Mouse (Mus musculus) kidney, postnatal 0 days (tissue): ENCODE measurements around the gene Lias. TPM values are rescaled to one million over a fixed set of nuclear protein-coding genes. Genes with fewer than 3 reads are reported as not detected.

Experiments used
- ATAC-seq: fragments of 200-750 bp; cut with Nextera tagmentation; replicated peaks from 2 replicates; pipeline ENCODE4 v1.8.0; 2017; ENCODE audit warnings: low read depth, moderate number of reproducible peaks, moderate TSS enrichment, moderate library complexity; ENCODE audit not compliant: low FRiP score
- DNase-seq: peaks from one replicate; pipeline ENCODE4 v3.0.0-alpha.2; 2016; ENCODE audit warnings: low spot score
- H3K27ac ChIP-seq: fragments of 300-500 bp; sonication (generic); 2 replicates; pipeline ENCODE4 v1.5.1; 2014; ENCODE audit warnings: mild to moderate bottlenecking
- H3K27me3 ChIP-seq: fragments of 300-500 bp; sonication (generic); 2 replicates; pipeline ENCODE4 v1.6.1; 2014; ENCODE audit warnings: low read length, mixed read lengths; ENCODE audit not compliant: insufficient read depth
- H3K36me3 ChIP-seq: fragments of 300-500 bp; sonication (generic); 2 replicates; pipeline ENCODE4 v1.6.1; 2014; ENCODE audit warnings: low read length, mixed read lengths; ENCODE audit not compliant: insufficient read depth
- H3K4me1 ChIP-seq: fragments of 300-500 bp; sonication (generic); replicated peaks from 2 replicates; pipeline ENCODE4 v1.6.1; 2014; ENCODE audit warnings: antibody characterized with exemption, low read length, mixed read lengths; ENCODE audit not compliant: insufficient read depth
- H3K4me2 ChIP-seq: fragments of 300-500 bp; sonication (generic); 2 replicates; pipeline ENCODE4 v1.6.1; 2014; ENCODE audit warnings: mild to moderate bottlenecking, low read length, moderate library complexity, mixed read lengths
- H3K4me3 ChIP-seq: fragments of 300-500 bp; sonication (generic); replicated peaks from 2 replicates; pipeline ENCODE4 v1.5.1; 2014; ENCODE audit warnings: low read depth, low read length
- H3K9ac ChIP-seq: fragments of 300-500 bp; sonication (generic); 2 replicates; pipeline ENCODE4 v1.6.1; 2014; ENCODE audit warnings: low read depth, low read length
- H3K9me3 ChIP-seq: fragments of 300-500 bp; sonication (generic); replicated peaks from 2 replicates; pipeline ENCODE4 v1.6.1; 2016; ENCODE audit warnings: low read length, inconsistent platforms, mixed read lengths
- CTCF ChIP-seq: IDR thresholded peaks from 2 replicates; pipeline ENCODE4 v1.5.1; 2016; ENCODE audit warnings: antibody characterized with exemption, low read depth, mild to moderate bottlenecking, moderate library complexity
- WGBS: fragments of 180-500 bp; shearing (Covaris S2); extraction: QIAGEN DNeasy Blood & Tissue Kit; methylation state at CpG from one replicate; pipeline ENCODE4 v1.1.7; 2014; 5-methylcytosine and 5-hydroxymethylcytosine counted together
- polyA plus RNA-seq: library from polyadenylated mRNA; unstranded; fragments of >200 nt; fragmentation: Nextera tagmentation; extraction: Ambion mirVana; gene quantifications from 2 replicates; pipeline ENCODE4 v1.2.1, GENCODE M21; 2015

Lias gene
- polyA plus RNA-seq, 1 experiment from 2014 or later, result 66.7 TPM

DNA sequence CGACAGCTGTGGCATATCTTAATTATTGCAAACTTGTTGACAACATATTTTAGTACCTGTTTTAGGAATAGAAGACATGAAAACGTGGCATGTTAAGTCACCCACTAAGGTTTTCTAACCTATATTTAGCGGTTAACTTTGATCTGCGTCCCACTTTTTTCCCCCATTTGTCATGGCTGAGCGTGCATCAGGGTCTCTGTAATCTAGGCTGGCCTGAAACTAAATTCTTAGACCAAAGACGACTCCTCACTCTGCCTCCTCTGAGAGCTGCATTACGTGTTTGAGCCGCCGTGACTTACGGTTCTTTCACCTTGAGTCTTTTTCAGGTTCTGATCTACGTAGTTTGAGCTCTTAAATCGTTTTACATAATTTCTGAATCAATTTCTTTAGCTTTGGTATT, 456 bp downstream of the Lias start:
- peak; percentile 71 for ATAC-seq
- H3K27ac ChIP-seq, result peak overlapping the region; percentile 92
- no peaks in the 10 kb centered on the region for H3K27me3 ChIP-seq
- peak overlapping the region; percentile 97 for H3K4me3 ChIP-seq
- peak overlapping the region; percentile 62 for H3K4me2 ChIP-seq
- peak overlapping the region; percentile 99 for H3K9ac ChIP-seq
- H3K9me3 ChIP-seq, result no peaks in the 10 kb centered on the region
- DNase-seq, result peak; percentile 78
- TF ChIP-seq CTCF, result no peak
- 2% methylated on average over 12 of the region's 12 CpGs for WGBS
- peaks cover 38% of the 10 kb centered on the region for H3K36me3 ChIP-seq
- peaks cover 8% of the 10 kb centered on the region for H3K4me1 ChIP-seq

DNA sequence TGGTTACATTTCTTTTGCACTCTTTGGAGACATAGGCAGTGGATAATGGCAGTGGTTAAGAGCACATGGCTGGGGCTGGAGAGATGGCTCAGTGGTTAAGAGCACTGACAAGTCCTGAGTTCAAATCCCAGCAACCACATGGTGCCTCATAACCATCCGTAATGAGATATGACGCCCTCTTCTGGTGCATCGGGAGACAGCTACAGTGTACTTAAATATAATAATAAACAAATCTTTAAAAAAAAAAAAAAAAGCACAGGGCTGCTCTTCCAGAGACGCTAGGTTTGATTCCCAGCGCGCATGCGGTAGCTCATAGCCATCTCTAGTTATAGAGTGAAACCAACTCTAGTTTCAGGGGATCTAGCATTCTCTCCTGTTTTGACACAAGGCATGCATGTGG, 3.1 kb downstream of the Lias start:
- 94% methylated on average over 7 of the region's 7 CpGs for WGBS
- Histone ChIP-seq H3K9me3 (no peaks in the 10 kb centered on the region), H3K27ac (no peak overlapping the region), H3K4me2 (no peak overlapping the region), H3K9ac (no peak overlapping the region), H3K36me3 (peaks cover 21% of the 10 kb centered on the region; the same call in 1 of the 2 replicates), H3K4me3 (no peak overlapping the region), H3K4me1 (peaks cover 8% of the 10 kb centered on the region), H3K27me3 (no peaks in the 10 kb centered on the region)
- ATAC-seq, result no peak
- DNase-seq, result no peak
- TF ChIP-seq CTCF, result peak; percentile 19; the same call in 1 of the 2 replicates

DNA sequence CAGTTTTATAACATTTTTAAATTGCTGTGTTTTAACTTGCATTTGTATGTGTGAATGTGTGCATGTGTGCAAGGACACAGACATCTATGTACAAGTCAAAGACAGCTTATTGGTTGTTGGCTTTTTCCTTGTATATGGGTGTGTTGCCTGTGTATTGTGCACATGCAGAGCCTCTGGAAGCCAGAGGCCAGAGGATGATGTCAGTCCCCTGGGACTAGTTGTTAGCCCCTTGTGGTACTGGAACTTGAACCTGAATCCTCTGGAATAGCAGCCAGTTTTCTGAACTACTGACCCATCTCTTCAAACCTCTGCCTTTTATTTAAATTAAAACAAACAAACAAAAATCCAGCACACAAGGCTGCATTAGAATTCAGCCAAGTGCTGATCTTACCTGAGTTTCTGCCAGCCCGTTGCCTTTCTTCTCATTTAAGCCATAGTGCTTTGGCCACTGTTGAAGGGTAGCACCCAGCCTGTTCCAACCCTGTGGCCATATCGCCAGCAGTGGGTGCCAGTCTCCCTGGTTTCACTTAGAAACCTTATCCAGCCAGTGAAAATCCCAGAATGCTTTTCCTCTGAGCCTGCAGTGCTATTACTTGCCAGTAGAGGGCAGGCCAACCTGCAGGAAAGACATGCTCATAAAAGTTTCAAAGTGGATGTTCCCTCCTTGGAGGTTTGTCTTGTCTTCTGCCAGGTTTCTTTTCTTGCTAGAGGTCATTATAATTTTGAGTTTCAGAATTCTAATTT, 10.1 kb downstream of the Lias start:
- peak; percentile 71; the same call in 1 of the 2 replicates for ATAC-seq
- TF ChIP-seq CTCF, result peak; percentile 99
- Histone ChIP-seq H3K27ac (no peak overlapping the region), H3K9ac (no peak overlapping the region), H3K27me3 (no peaks in the 10 kb centered on the region), H3K4me2 (no peak overlapping the region), H3K4me3 (no peak overlapping the region), H3K9me3 (no peaks in the 10 kb centered on the region), H3K4me1 (no peaks in the 10 kb centered on the region), H3K36me3 (peaks cover 42% of the 10 kb centered on the region)
- 24% methylated on average over 2 of the region's 2 CpGs for WGBS
- DNase-seq, result peak; percentile 91

DNA sequence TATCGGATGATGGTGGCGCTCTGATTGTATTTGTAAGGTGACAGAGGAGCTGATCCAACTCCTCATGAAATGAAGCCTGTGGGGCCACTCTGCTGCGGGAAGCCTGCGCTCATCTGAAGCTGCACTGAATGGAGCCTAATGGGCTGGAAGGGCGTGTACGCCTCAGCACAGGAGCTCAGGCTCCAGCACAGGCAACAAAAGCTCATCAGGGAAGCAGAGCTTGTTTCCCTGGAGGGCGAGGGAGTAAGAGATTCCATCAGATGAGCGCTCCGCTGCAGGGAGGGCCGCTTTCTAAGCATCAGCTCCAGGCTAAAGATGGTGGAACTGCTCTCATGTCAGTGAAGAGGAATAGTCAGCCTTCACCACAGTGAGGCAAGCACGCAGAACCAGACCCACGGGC, 16.7 kb downstream of the Lias start:
- Histone ChIP-seq H3K36me3 (peaks cover 34% of the 10 kb centered on the region), H3K9ac (no peak overlapping the region), H3K27ac (no peak overlapping the region), H3K27me3 (no peaks in the 10 kb centered on the region), H3K4me2 (no peak overlapping the region), H3K4me3 (no peak overlapping the region), H3K4me1 (no peaks in the 10 kb centered on the region), H3K9me3 (no peaks in the 10 kb centered on the region)
- WGBS, result 69% methylated on average over 12 of the region's 12 CpGs
- no peak for TF ChIP-seq CTCF
- DNase-seq (no peak), ATAC-seq (no peak)

DNA sequence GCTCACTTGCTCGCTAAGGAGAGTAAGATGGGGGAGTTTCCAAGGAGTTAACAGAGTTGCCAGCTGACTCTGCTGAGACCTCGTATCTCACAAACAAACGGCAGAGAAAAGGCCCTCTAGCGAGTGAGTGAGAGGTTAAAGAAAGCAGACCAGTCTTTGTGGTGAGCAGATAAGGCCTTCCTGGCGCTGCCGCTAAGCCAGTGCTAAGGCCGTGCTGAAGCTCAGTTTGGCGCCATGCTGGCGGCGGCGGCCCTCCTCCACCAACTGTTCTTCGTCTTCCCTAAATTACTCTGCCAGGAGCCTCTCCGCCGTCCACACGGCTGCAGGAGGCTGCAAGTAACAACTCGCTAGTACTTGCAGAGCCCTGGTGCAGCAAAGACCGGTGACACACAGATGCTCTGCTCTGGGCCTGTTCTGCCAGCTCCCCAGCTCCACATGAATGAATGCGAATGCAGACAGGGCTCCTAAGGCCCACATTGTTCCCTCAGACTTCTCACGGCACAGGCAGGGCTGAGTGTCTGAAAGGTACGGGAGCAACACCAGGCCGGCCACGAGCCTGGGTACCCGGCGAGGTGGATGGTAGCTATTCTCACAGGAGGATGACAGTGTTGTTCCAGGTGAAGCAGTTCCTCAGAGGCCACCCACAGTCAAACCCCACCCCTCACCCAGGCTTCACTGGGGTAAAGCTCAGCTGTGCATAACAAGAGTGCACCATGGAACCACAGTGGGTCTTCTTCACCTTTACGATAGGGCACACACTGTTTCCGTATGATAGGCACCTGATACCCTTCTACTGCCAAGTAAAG, 24.6 kb downstream of the Lias start:
- H3K4me3 ChIP-seq, result no peak overlapping the region
- H3K27ac ChIP-seq, result peak overlapping the region; percentile 76
- peaks cover 8% of the 10 kb centered on the region; the same call in 1 of the 2 replicates for H3K4me1 ChIP-seq
- DNase-seq (peak; percentile 83), ATAC-seq (0 out of 2 replicates have a peak, but pooled peaks have one; percentile 16)
- H3K9me3 ChIP-seq, result no peaks in the 10 kb centered on the region
- WGBS, result 23% methylated on average over 26 of the region's 26 CpGs
- peaks cover 29% of the 10 kb centered on the region for H3K36me3 ChIP-seq
- no peaks in the 10 kb centered on the region for H3K27me3 ChIP-seq
- TF ChIP-seq CTCF, result peak; percentile 38
- H3K9ac ChIP-seq, result peak overlapping the region; percentile 48; the same call in 1 of the 2 replicates
- H3K4me2 ChIP-seq, result peak overlapping the region; percentile 8; the same call in 1 of the 2 replicates

DNA sequence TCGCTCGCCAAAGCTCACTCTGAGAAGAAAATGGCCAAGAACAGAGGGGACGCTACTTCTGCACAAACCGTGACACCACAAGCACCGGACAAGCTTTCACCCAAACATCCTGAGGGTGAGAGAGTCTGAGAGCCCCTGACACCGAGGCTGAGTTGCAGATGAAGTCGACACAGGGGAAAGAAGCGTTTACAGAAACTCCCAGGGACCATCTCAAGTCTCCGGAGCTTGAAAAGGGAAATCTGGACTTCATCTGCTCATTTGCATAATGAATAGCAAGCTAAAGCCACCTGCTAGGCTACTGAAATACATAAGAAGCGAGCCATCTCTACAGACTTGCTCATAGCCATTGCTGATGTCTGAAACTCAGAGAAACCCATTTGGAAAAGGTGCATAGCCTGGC, 27.8 kb downstream of the Lias start:
- 81% methylated on average over 10 of the region's 10 CpGs for WGBS
- no peak overlapping the region for H3K9ac ChIP-seq
- H3K27ac ChIP-seq, result no peak overlapping the region
- peaks cover 22% of the 10 kb centered on the region; the same call in 1 of the 2 replicates for H3K36me3 ChIP-seq
- no peaks in the 10 kb centered on the region for H3K9me3 ChIP-seq
- TF ChIP-seq CTCF, result no peak
- DNase-seq (no peak), ATAC-seq (no peak)
- no peak overlapping the region for H3K4me3 ChIP-seq
- H3K27me3 ChIP-seq, result no peaks in the 10 kb centered on the region
- peaks cover 8% of the 10 kb centered on the region; the same call in 1 of the 2 replicates for H3K4me1 ChIP-seq
- no peak overlapping the region for H3K4me2 ChIP-seq
